Mouse (Mus musculus) embryonic facial prominence, embryonic 12.5 days (tissue): ENCODE measurements around the gene Olfr715. TPM values are rescaled to one million over a fixed set of nuclear protein-coding genes. Genes with fewer than 3 reads are reported as not detected.
"Not testable (repeated sequence)": the region's sequence is repeated elsewhere in the genome, so short reads cannot be mapped to it uniquely, and the experiment has no call there.

Experiments used
- ATAC-seq: fragments of 200-750 bp; cut with Nextera tagmentation; 2 replicates; pipeline ENCODE4 v1.8.0; 2017; ENCODE audit not compliant: insufficient number of reproducible peaks, insufficient read depth, low FRiP score, low TSS enrichment
- H3K27ac ChIP-seq: fragments of 300-500 bp; sonication (generic); 2 replicates; pipeline ENCODE4 v1.5.1; 2016; ENCODE audit warnings: mild to moderate bottlenecking
- H3K27me3 ChIP-seq: fragments of 300-500 bp; sonication (generic); 2 replicates; pipeline ENCODE4 v1.6.1; 2016; ENCODE audit warnings: mild to moderate bottlenecking, moderate library complexity
- H3K36me3 ChIP-seq: fragments of 300-500 bp; sonication (generic); 2 replicates; pipeline ENCODE4 v1.6.1; 2016; ENCODE audit warnings: mild to moderate bottlenecking
- H3K4me1 ChIP-seq: fragments of 300-500 bp; sonication (generic); 2 replicates; pipeline ENCODE4 v1.6.1; 2016
- H3K4me2 ChIP-seq: fragments of 300-500 bp; sonication (generic); replicated peaks from 2 replicates; pipeline ENCODE4 v1.6.1; 2016; ENCODE audit warnings: mild to moderate bottlenecking, moderate library complexity
- H3K4me3 ChIP-seq: fragments of 300-500 bp; sonication (generic); 2 replicates; pipeline ENCODE4 v1.5.1; 2016; ENCODE audit warnings: mild to moderate bottlenecking
- H3K9ac ChIP-seq: fragments of 300-500 bp; sonication (generic); 2 replicates; pipeline ENCODE4 v1.6.1; 2016; ENCODE audit warnings: mild to moderate bottlenecking, moderate library complexity
- H3K9me3 ChIP-seq: fragments of 300-500 bp; sonication (generic); 2 replicates; pipeline ENCODE4 v1.6.1; 2016; ENCODE audit warnings: mild to moderate bottlenecking, moderate library complexity
- WGBS: fragments of 180-500 bp; shearing (Covaris S2); methylation state at CpG from one replicate; pipeline ENCODE4 v1.1.7; 2016; 5-methylcytosine and 5-hydroxymethylcytosine counted together
- polyA plus RNA-seq: library from polyadenylated mRNA; unstranded; fragments of >200 nt; fragmentation: Nextera tagmentation; extraction: Ambion mirVana; gene quantifications from 2 replicates; pipeline ENCODE4 v1.2.1, GENCODE M21; 2016

The Olfr715 gene
- not detected in 2 replicates for polyA plus RNA-seq

DNA sequence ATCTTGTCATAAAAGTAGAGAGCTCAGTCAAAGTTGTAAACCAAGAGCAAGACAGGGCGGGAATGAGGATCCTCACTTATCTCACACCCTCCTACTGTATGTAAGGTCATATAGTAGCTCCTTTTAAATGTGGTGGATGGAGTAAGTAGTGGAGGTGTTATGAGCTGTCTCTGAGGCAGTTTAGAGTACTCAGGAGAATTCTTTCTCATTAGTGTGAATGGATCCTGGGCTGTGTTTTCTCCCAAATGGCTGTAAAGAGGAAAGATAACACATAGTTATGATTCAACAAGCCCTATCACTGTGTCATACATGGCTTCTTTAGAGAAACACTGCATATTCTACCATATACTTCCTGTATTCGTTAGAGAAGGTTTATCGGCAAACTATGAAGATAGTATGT, at the start of gene Olfr715:
TSS of gene Olfr715 (minus strand) at position 101 of the 400 bp plus-strand sequence.
- H3K36me3 ChIP-seq, H3K9me3 ChIP-seq, H3K4me2 ChIP-seq, H3K27ac ChIP-seq, H3K27me3 ChIP-seq, H3K4me1 ChIP-seq, ATAC-seq, H3K9ac ChIP-seq, H3K4me3 ChIP-seq: not testable (repeated sequence)
- 76% methylated on average over 3 of the region's 3 CpGs for WGBS

DNA sequence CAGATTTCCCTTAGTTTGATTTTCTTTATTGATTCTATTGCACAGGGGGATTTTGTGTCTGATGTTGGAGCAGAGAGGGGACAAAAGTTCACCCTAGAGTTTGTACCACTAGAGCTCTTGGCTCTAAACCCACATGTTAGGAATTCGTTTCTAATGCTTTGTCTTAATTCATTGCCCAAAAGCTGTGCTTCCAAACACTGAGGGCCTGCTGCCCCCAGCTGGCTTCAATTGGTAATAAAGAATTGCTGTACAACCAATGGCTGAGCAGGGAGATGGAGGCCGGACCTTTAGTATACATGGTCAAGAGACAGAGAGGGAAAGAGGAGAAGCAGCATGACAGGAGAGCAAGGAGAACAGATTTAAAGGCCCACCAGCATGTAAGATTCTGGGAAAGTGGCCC, 49.5 kb upstream of the Olfr715 start:
- Histone ChIP-seq H3K9ac (no peak overlapping the region), H3K9me3 (no peaks in the 10 kb centered on the region), H3K36me3 (no peaks in the 10 kb centered on the region), H3K27ac (no peak overlapping the region), H3K4me3 (no peak overlapping the region), H3K4me1 (no peaks in the 10 kb centered on the region), H3K4me2 (no peak overlapping the region), H3K27me3 (no peaks in the 10 kb centered on the region)
- ATAC-seq: no peak
- WGBS: 43% methylated on average over 2 of the region's 2 CpGs

DNA sequence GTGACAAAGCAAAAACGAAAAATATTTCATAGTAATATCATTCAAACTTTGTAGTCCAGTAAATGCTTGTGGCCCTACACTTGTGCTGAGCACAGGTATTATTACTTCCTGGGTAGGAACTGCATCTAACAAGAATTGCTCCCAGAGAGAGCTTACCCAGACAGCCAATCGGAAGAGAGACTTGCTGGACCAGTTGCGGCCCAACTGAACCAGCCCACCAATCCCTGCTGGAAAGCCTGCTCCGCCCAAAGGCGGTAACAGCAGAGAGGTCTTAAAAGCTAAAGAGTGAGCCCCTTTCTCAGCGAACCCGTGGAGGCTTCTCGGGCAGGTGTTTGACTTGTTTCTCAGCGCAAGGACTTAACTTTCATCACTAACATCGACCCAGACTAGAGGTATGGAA, 35.8 kb upstream of the Olfr715 start, which contains the start of gene Nlrp14:
TSS of gene Nlrp14 (plus strand) at position 301 of the 400 bp plus-strand sequence.
- WGBS: 80% methylated on average over 10 of the region's 10 CpGs
- no peaks in the 10 kb centered on the region for H3K9me3 ChIP-seq
- H3K36me3 ChIP-seq: no peaks in the 10 kb centered on the region
- H3K4me1 ChIP-seq: no peaks in the 10 kb centered on the region
- H3K27me3 ChIP-seq: no peaks in the 10 kb centered on the region
- no peak within 1 kb of the TSS for H3K27ac ChIP-seq
- H3K4me3 ChIP-seq: no peak within 1 kb of the TSS
- H3K9ac ChIP-seq: no peak within 1 kb of the TSS
- no peak for ATAC-seq
- no peak within 1 kb of the TSS for H3K4me2 ChIP-seq

DNA sequence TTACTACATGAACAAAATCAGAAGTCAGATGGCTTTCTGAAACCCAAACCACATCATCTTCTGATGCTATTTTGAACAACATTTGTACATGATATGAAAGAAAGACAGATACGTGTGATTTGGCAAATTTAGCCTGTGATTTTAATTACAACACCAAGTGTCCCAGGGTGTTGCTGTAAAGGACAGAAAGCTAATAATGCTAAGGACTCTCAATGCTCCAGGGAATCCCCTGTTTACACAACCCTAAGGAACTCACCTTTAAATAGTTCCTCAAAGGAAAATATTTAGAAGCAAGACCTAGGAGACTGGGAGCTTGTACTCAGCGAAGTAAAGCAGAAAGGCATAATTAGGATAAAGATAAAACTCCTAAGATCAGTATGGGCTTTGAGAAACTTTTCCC, 7.1 kb upstream of the Olfr715 start, which contains the start of gene Olfr716:
TSS of gene Olfr716 (plus strand) at position 301 of the 400 bp plus-strand sequence.
- not testable (repeated sequence) for H3K27me3 ChIP-seq, H3K9ac ChIP-seq, H3K9me3 ChIP-seq, H3K4me2 ChIP-seq, H3K4me1 ChIP-seq, H3K27ac ChIP-seq, ATAC-seq, H3K4me3 ChIP-seq, H3K36me3 ChIP-seq
- WGBS: 79% methylated on average over 2 of the region's 2 CpGs

DNA sequence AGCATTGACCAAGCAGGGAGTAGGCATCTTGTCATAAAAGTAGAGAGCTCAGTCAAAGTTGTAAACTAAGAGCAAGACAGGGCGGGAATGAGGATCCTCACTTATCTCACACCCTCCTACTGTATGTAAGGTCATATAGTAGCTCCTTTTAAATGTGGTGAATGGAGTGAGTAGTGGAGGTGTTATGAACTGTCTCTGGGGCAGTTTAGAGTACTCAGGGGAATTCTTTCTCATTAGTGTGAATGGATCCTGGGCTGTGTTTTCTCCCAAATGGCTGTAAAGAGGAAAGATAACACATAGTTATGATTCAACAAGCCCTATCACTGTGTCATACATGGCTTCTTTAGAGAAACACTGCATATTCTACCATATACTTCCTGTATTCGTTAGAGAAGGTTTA, 20.6 kb downstream of the Olfr715 start, which contains the start of gene Olfr715b:
TSS of gene Olfr715b (minus strand) at position 101 of the 400 bp plus-strand sequence.
- not testable (repeated sequence) for H3K27ac ChIP-seq, H3K9me3 ChIP-seq, H3K27me3 ChIP-seq, H3K4me3 ChIP-seq, H3K36me3 ChIP-seq, H3K4me2 ChIP-seq, H3K4me1 ChIP-seq, ATAC-seq, H3K9ac ChIP-seq
- 77% methylated on average over 2 of the region's 2 CpGs for WGBS

DNA sequence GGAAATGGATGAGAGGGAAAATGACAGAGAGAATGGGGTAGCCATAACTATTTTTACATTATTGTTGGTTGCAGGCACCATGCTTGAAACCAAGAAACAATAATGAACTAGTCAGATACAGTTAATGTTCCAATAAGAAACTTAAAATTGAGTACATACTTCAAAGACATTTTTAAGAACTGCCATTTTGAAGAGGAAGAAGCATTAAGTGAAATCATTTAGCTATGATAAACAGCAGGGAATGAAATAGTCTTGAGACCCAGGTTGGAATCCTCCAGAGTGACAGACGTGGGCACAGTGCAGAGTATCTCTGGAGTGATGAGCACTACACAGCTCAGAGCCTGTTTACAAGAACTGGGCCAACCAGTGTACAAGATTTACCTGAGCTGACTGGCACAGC, 38.0 kb downstream of the Olfr715 start, which contains the start of gene Olfr17:
TSS of gene Olfr17 (plus strand) at position 301 of the 400 bp plus-strand sequence.
- WGBS: 57% methylated on average over 1 of the region's 1 CpGs
- Histone ChIP-seq H3K9me3 (no peaks in the 10 kb centered on the region), H3K36me3 (no peaks in the 10 kb centered on the region), H3K4me1 (no peaks in the 10 kb centered on the region), H3K27ac (no peak within 1 kb of the TSS), H3K4me3 (no peak within 1 kb of the TSS), H3K27me3 (no peaks in the 10 kb centered on the region), H3K4me2 (no peak within 1 kb of the TSS), H3K9ac (no peak within 1 kb of the TSS)
- ATAC-seq: no peak

Other genes with a start within 250 kb of the Olfr715 start
- not detected in 2 replicates for gene Olfr706, start 242.9 kb downstream of the Olfr715 start, polyA plus RNA-seq
- not detected in 2 replicates for gene Olfr707, start 229.8 kb downstream of the Olfr715 start, polyA plus RNA-seq
- not detected in 2 replicates for gene Olfr1532-ps1, start 223.1 kb downstream of the Olfr715 start, polyA plus RNA-seq
- not detected in 2 replicates for gene Olfr709-ps1, start 198.9 kb downstream of the Olfr715 start, polyA plus RNA-seq
- gene Olfr710, start 182.8 kb downstream of the Olfr715 start, polyA plus RNA-seq: not detected in 2 replicates
- gene Olfr6, start 167.1 kb downstream of the Olfr715 start, polyA plus RNA-seq: not detected in 2 replicates
- gene Olfr711, start 155.6 kb downstream of the Olfr715 start, polyA plus RNA-seq: not detected in 2 replicates
- gene Olfr2, start 125.0 kb downstream of the Olfr715 start, polyA plus RNA-seq: not detected in 2 replicates
- not detected in 2 replicates for gene Olfr713, start 99.9 kb downstream of the Olfr715 start, polyA plus RNA-seq
- not detected in 2 replicates for gene Olfr714, start 60.1 kb downstream of the Olfr715 start, polyA plus RNA-seq
- gene Olfr17, start 37.9 kb downstream of the Olfr715 start, polyA plus RNA-seq: not detected in 2 replicates
- gene Olfr715b, start 20.7 kb downstream of the Olfr715 start, polyA plus RNA-seq: not detected in 2 replicates
- not detected in 2 replicates for gene Olfr716, start 7.2 kb upstream of the Olfr715 start, polyA plus RNA-seq
- not detected in 2 replicates for gene Nlrp14, start 35.9 kb upstream of the Olfr715 start, polyA plus RNA-seq
- not detected in 2 replicates for gene Rbmxl2, start 78.4 kb upstream of the Olfr715 start, polyA plus RNA-seq
- gene Syt9, start 239.6 kb upstream of the Olfr715 start, polyA plus RNA-seq: 5.0 and 6.2 TPM in 2 replicates